Mouse (Mus musculus) thymus, postnatal 4 days (tissue): Measurements from ENCODE around the gene Prima1.
A peak's percentile ranks its signal among the peaks of the same experiment; 100 is the strongest.

ENCODE experiments used
- DNase-seq: peaks from one replicate; pipeline ENCODE4 v3.0.0; 2021

The Prima1 gene

DNA sequence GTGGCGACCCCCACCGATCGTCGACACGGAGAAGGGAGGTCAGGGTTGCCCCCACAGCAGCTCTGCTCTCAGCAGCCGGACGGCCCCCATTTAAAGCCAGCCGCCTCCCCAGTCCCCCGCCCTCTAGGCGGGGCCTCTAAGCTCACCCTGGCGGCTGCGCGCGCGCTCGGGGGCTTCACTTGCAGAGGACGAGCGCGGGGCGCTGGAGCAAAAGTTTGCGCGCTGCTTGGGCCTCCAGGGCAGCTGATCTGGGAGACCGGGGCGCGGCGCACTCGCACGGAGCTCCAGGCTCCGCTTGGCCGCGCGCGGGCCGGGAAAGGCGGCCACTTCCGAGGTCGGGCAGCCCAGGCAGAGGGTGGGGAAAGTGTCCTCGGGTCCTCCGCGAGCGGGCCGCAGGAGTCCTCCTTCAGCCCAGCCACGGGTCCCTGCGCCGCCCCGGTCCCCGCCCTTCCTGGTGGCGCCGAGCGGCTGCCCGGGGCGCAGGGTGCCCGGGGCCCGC, at the start of gene Prima1:
Gene Prima1 (minus strand): TSS at position 68 of the 499 bp plus-strand sequence.
- peak; percentile 34 for DNase-seq

DNA sequence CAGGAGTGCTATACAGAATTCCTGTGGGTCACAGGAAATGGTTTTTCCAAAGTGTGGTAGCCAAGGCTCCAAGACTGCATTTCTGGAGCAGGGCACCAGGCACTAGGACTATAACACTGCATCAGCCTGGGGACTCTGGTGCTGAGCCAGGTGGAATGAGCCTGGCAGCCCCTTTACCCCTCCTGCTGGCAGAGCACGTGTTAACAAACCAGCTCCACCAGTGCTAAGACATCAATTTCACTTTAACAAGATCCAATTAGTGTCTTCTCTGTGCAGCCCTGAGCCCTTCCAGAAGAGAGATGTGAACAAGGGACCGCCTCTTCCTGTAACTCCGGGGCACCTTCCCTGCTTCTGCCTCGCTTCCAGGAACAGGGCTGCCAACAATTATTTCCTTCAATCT, 45.3 kb upstream of the Prima1 start:
- no peak for DNase-seq

GRCm38 (mm10) chr12:103283411-103283810, 41.5 kb upstream of the Prima1 start:
- no peak for DNase-seq

- no peak for DNase-seq
Observed at GRCm38 (mm10) chr12:103282936-103283335, 41.0 kb upstream of the Prima1 start.

- DNase-seq, result no peak
Observed at GRCm38 (mm10) chr12:103281912-103282311, 40.0 kb upstream of the Prima1 start.

GRCm38 (mm10) chr12:103281491-103281890, 39.5 kb upstream of the Prima1 start:
- no peak for DNase-seq

DNA sequence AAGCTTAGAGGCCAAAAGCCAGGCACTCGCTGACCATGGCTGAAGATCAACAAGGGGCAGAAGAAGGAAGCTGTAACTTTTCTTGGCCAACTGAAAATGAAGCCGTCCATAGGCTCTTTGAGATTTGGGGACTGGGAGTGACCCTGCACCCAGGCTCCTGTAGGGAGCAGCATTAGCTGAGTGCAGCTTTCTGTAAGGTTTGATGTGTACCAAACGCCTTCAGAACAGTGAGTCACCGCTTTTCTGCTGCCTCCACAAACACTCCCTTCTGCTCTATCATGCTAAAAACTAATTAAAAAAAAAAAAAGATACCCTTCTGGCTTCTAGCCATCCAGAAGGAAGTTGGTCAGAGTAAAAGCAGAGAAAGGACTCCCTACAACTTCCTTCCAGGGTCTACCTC, 34.5 kb upstream of the Prima1 start:
- DNase-seq, result no peak

GRCm38 (mm10) chr12:103273732-103274131, 31.8 kb upstream of the Prima1 start:
- DNase-seq, result no peak

- DNase-seq, result no peak
Observed at GRCm38 (mm10) chr12:103273051-103273450, 31.1 kb upstream of the Prima1 start.

DNA sequence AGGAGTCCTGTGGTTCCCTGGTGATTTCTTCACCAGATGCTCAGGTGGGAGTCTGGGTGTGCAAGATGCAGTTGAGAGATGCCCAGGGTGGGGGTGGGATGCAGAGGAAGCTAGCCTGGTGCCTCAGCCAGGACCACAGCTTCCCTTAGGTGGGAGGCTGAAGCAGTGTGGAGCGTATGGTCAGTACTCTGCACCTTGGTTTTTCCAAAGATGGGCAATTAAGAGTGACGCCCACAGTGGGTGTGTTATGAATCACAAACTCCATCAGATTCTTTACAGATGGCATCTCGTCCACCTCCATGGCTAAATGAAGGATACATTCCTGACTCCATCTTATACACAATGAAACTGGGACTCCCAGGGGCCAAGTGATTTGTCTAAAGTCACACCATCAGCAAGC, 30.2 kb upstream of the Prima1 start:
- no peak for DNase-seq

GRCm38 (mm10) chr12:103266605-103267004, 24.7 kb upstream of the Prima1 start:
- DNase-seq, result no peak

DNA sequence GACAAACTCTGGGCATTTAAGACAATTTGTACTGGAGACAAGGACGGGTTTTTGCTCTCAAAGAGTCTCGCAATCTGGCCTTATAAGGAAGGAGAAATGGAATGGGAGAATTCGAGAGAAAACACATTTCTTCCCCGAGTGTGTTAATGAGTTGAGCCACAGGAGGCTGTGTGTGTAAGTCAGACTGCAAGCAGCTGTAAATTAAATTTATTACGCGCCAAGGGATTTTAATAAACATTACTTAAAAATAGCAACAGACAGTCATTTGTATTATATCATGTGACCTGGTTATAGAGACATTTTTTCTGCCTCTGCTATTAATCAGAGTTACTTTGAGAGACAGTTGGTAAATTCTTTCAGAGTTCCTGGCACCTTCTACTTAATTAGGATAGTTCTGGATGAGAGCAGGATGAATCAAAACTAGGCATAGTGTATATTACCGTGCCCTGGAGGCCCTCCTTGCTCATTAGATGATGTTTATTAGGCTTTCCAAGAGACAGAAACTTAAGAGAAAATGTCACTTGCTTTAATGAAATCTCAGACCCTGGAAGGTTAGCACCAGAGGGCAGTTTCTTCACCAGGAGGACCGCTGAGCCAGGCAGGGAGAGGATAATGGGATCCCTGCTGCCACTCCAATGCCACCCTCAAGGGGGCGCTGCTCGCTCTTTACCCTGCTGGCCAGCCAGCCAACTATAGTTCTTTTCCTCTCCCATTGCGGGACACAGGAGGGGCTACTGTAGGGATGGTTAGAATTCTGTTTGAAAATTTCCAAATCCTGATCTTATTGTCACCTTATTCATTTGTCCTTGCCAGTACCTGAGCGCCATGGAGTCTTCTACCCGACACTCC, 20.3 kb upstream of the Prima1 start:
- DNase-seq, result peak; percentile 63

DNA sequence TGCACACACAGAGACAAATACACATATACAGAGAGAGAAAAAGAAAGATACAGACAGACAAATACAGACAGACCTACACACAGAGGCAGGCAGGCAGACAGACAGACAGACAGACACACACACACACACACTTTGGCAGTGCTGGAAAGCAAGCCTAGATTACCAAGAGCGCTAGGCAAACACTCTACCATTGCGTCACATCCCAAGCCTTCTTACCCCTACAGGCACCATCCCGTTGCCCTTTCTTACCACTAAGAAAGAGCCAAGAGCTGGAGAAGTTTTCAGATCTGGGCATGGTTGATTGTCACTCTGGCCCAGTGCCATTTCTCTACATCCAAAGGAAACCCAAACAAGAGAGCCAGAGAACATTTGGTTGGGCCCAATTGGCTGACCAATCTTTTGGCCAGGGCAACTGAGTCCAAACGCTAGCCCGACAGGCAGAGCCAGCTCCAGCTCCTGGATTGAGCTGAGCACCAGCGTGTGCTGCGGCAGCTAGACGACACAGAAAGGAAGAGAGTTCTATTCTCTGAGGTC, 11.0 kb upstream of the Prima1 start:
- DNase-seq, result no peak

- no peak for DNase-seq
Observed at GRCm38 (mm10) chr12:103251151-103251550, 9.2 kb upstream of the Prima1 start.

DNA sequence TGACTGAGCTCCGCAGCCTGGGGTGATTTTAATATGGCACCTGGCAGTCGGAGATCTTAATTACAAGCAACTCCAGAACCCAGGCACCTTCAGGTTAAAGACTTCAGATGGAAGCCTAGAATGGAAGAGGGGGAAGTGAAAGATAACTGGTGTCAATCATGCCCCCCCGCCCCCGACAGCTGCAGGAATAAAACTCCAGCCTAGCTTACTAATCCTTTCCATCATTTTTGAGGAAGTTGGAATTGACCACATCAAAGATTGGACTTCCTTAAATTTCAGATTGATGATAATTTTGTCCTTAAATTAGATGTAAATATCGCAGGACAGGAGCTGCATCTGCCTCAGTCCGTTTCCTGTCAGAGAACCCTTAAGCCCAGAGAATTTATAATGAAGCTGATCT, 8.4 kb upstream of the Prima1 start:
- DNase-seq, result no peak

DNA sequence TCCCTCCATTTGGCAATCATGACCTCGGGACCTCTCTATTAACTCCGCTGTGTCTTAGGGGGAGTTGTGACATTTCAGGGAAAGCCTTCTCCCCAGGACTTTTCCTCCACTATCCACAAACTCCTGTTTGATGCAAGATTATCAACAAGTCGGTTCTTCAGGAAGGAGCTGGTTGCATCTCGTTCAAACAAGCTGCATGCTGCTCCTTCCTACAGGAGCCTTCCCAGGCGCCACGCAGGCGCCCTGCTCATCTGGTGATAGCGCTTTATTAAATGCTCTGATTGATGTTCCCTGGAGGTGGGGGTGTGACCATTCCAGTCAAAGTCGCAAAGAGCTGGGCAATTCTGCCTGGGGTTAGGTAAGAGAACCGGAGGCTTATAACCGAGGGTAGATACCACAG, 1.1 kb upstream of the Prima1 start:
- DNase-seq, result no peak

DNA sequence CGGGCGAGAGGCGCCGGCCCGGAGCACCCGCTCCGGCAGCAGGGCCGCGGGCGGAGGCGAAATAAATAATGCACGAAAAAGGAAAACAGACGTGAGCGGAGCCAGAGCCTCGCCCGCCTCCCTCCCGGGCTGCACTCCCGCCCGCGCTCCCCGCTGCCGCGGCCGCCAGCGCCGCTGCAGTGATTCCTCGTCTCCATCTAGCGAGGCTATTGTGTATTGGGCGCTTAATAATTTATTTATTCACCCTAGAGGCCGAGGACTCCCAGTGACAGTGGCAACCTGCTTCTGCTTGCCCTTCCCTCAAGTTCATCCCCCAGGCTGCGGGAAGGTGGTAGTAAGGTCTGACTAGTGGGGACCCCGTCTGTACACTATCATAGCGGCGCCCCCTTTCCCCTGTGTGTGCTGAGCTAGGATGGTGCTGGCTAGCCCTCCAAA, 658 bp upstream of the Prima1 start:
- no peak for DNase-seq

DNA sequence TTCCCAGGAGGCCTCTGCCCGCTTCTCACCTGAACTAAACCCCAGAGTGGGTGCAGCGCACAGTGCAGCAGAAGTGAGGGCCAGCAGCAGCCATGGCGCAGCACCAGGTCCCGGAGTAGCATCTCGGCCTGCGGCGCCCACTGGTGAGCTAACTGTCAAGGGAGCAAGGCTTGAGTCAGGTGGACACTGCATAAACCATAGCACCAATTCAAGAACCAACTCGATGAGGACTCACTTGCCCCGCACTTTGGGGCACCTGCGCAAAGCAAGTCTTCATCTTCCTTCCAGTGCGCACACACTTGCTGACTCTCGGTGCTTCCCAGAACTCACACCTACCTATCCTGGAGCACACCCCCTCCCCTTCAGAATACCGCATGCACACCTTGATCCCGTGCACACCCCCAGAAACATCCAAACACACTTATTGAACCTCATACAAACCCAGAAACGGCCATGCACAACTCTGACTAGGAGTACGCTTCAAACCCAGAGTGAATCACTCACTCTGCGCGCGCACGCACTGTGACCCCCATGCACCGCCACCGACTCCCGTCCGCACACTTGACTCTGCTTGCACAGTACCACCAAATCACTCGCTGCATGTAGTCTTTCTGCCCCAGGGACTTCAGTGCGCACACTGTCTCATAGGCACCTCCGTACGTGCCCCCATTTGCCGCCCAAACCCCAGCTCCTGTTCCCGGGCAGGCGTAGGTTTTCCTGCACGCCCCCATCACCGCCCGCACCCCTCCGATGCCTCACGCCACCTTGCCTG, 453 bp downstream of the Prima1 start:
- no peak for DNase-seq

DNA sequence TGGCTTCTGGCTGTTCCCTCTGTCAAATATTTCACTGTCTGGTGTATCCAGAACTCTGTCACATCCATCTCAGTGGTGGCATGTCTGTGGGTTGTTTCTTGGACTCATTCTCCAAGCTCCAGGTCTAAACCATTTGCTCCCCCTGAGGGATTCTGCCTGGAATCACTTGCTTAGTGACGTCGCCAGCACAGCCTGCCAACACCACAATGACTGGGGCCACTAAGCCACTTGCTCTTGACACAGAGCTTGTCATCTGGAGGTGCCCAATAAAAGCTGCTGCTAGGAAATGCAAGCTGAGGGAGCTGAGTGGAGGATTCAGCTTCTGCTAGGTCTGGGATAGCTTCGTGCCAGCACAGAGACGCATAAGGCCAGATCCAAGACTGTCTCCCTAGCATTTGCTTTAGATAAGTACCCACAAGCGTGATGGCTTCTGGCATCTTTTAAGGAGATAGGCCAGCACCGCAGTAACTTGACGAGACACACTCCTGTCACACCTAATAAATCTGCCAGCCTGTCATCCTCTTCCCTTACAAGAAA, 3.0 kb downstream of the Prima1 start:
- no peak for DNase-seq

DNA sequence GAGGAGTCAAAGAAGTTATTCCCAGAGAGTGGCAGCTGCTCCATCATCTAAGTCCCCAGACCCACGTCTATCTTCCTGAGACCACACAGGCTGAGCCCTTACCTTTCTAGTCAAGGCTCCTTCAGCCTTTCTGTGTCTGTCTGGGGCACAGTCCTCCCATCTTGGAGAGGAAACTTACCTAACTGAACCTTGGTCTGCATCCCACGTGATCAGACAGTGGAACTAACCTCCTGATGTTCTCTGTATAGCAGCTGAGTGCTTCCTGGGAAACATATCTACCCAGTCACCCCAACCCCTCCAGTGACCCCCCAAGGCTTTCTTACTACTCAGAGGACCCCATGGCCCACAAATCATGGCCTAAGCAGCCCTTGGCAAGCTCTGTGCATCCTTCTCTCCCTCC, 6.1 kb downstream of the Prima1 start:
- no peak for DNase-seq

GRCm38 (mm10) chr12:103235251-103235650, 6.7 kb downstream of the Prima1 start:
- no peak for DNase-seq

DNA sequence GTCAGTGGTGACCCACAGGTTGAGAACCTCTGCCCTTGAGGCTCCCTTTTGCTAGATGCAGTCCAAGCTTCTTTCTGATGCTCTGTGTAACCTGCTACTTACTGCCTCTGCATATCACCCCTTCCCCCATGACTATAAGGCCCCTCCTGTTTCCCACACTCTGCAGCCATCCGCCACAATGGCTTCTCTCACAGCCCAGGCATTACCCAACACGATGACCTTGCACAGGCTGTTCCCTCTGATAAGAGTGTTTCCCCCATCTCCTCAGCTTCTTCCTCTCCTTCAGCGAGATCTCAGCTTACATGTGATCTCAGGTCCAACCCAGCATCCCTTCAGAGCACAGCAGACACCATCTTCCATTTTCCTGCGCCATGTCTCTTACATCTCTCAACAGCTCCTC, 12.9 kb downstream of the Prima1 start:
- no peak for DNase-seq

DNA sequence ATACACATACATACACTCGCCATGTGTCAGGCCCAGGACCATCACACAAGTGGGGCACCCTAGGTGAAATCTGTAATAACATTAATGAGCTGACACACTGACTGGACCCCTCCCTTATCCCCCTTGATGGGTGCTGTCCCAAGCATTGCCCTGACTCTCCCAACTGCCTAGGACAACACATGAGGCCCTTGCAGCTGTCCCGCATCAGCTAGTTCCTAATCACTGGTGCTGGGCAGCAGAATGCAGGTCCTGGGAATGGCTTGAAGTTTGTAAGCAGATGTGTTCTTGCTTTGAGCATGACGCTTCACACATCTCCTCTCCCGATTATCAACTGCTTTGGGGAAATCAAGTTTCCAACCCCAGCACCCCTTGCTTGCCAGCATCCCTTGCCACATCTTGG, 15.8 kb downstream of the Prima1 start:
- no peak for DNase-seq
